Comparison of ENCODE assay signal across 17 mouse cellular contexts in the genomic region with DNA sequence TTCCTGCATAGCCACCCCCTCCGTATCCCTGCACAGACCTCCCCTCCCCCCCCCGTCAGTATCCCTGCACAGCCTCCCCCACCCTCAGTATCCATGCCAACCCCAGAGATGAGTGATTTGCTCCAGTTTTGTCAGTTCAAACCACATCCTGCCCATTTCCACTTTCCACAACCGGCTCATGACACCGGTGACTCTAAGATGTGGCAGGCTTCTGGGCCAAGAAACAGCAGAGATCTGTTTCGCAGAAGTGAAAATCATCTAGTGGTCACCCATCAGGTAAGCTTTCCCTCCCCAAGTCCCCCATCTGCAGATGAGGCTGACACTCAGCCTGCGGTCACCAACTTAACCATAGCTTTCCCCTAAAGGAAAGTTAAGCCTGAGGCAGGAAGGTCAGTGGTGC.
DNase-seq lines count a peak whose midpoint lies in the region; ATAC-seq and TF ChIP-seq lines count a peak whose summit lies in the region.
"Had no signal": no experiment of that assay in that cellular context is flagged by ENCODE, and none has a peak within 500 bp of the region (broad histone marks: within the 10 kb centered on the region; RNA-seq: fewer than 3 reads in every experiment).

No protein-coding gene starts in this region.

- no peak overlapping the region for H3K9ac ChIP-seq in hindbrain, embryonic 14.5 days
- H3K9ac ChIP-seq: forebrain, embryonic 12.5 days; lung, embryonic 14.5 days had no signal

- no peaks in the 10 kb centered on the region for H3K9me3 ChIP-seq in hindbrain, embryonic 14.5 days (ENCODE audit: control insufficient read depth, low read length)
- H3K9me3 ChIP-seq: forebrain, embryonic 12.5 days; G1E had no signal

- H3K4me2 ChIP-seq in hindbrain, embryonic 14.5 days (replicated peaks) = no peak overlapping the region
- H3K4me2 ChIP-seq: forebrain, embryonic 12.5 days; liver, embryonic 11.5 days; lung, embryonic 14.5 days had no signal

- DNase-seq in 416B (ENCODE audit: low read depth) = peak; percentile 98
- peak; percentile 58 for DNase-seq in thymus, adult 2 months
- no peak for DNase-seq in c-Kit-positive CD71-positive TER-119-positive erythroid progenitor cells, embryonic 14.5 days (ENCODE audit: low spot score)
- no peak for DNase-seq in hindbrain, embryonic 14.5 days (ENCODE audit: low spot score)
- no peak for DNase-seq in heart, adult 11 months
- DNase-seq: adrenal gland, adult 8-10 months; cerebellum, adult 18-20 months; heart, adult 2 months; left cerebral cortex, postnatal 4 days; lung, embryonic 14.5 days had no signal

- 6% methylated on average over 6 of the region's 6 CpGs for WGBS in thymus, adult 2 months
- 89% methylated on average over 6 of the region's 6 CpGs for WGBS in hindbrain, embryonic 14.5 days

- no peak for TF ChIP-seq CTCF in thymus, adult 2 months (IDR thresholded peaks at IDR 0.05; ENCODE audit: borderline replicate concordance, control insufficient read depth, extremely low read depth, insufficient read depth, low read length, poor library complexity)

- TF ChIP-seq POLR2A in thymus, adult 2 months (IDR thresholded peaks at IDR 0.05; ENCODE audit: control insufficient read depth, extremely low read depth, insufficient read depth, low read length, poor library complexity) = no peak

- no peak overlapping the region for H3K4me3 ChIP-seq in thymus, adult 2 months (ENCODE audit: control insufficient read depth, insufficient read depth, low read length)
- H3K4me3 ChIP-seq in hindbrain, embryonic 14.5 days (replicated peaks; ENCODE audit: low read length) = no peak overlapping the region
- H3K4me3 ChIP-seq: forebrain, embryonic 12.5 days; heart, adult 2 months had no signal

- no peak overlapping the region for H3K27ac ChIP-seq in thymus, adult 2 months (ENCODE audit: control insufficient read depth, insufficient read depth, low read length)
- no peak overlapping the region for H3K27ac ChIP-seq in hindbrain, embryonic 14.5 days
- H3K27ac ChIP-seq: forebrain, embryonic 12.5 days; heart, adult 2 months; kidney, postnatal 0 days had no signal

- H3K36me3 ChIP-seq in thymus, adult 2 months (ENCODE audit: control insufficient read depth, insufficient read depth, low read length) = no peaks in the 10 kb centered on the region
- no peaks in the 10 kb centered on the region for H3K36me3 ChIP-seq in hindbrain, embryonic 14.5 days (replicated peaks; ENCODE audit: control insufficient read depth, insufficient read depth)
- H3K36me3 ChIP-seq: forebrain, embryonic 12.5 days; G1E had no signal

- peak; percentile 92 for ATAC-seq in CD4-positive, CD25-positive, alpha-beta regulatory T cell, adult 4 months
- peak; percentile 94 for ATAC-seq in inflammation-experienced regulatory T-cells, adult 6 months
- ATAC-seq in hindbrain, embryonic 14.5 days (ENCODE audit: low FRiP score) = no peak
- ATAC-seq in megakaryocyte-erythroid progenitor cell, adult 5-6 weeks (replicated peaks; ENCODE audit: low FRiP score, low TSS enrichment, poor library complexity, severe bottlenecking) = no peak

- H3K4me1 ChIP-seq in thymus, adult 2 months (replicated peaks; ENCODE audit: control insufficient read depth, insufficient read depth, low read length) = peaks cover 31% of the 10 kb centered on the region
- no peaks in the 10 kb centered on the region for H3K4me1 ChIP-seq in hindbrain, embryonic 14.5 days (replicated peaks; ENCODE audit: control insufficient read depth, insufficient read depth, low read length)
- H3K4me1 ChIP-seq: forebrain, embryonic 12.5 days had no signal

- no peaks in the 10 kb centered on the region for H3K27me3 ChIP-seq in thymus, adult 2 months (ENCODE audit: control insufficient read depth, insufficient read depth, low read length)
- H3K27me3 ChIP-seq in hindbrain, embryonic 14.5 days (ENCODE audit: control insufficient read depth, insufficient read depth, low read length) = no peaks in the 10 kb centered on the region
- H3K27me3 ChIP-seq: forebrain, embryonic 12.5 days had no signal

Comparison
In these comparisons a context has a peak if more than half of its experiments do, and no peak if none do; other contexts are left out.
1. DNase-seq: peak in 416B (single experiment) and thymus, adult 2 months (single experiment); none in c-Kit-positive CD71-positive TER-119-positive erythroid progenitor cells, embryonic 14.5 days (single experiment), hindbrain, embryonic 14.5 days (single experiment) and heart, adult 11 months (single experiment).
2. ATAC-seq: peak in CD4-positive, CD25-positive, alpha-beta regulatory T cell, adult 4 months (single experiment) and inflammation-experienced regulatory T-cells, adult 6 months (single experiment); none in hindbrain, embryonic 14.5 days (single experiment) and megakaryocyte-erythroid progenitor cell, adult 5-6 weeks (single experiment).